Mouse (Mus musculus): ENCODE measurements at regions not wholly inside any gene's neighbourhood (a gene's known extent, or its start where the extent isn't known, plus 50 kb on each side); places are given as distances from the start of the nearest gene placed in this dataset.

- TF ChIP-seq CTCF (IDR thresholded peaks at IDR 0.05; ENCODE audit: low read depth), result no peak
- no peak for TF ChIP-seq EP300 (optimal IDR thresholded peaks at IDR 0.05)
Measured at GRCm38 (mm10) chr3:70594785-70595184, 587.4 kb downstream of the Otol1 start.

Measured in stomach, postnatal 0 days (tissue).